Mouse (Mus musculus): ENCODE results near the gene Senp7. TPM values are rescaled to one million over a fixed set of nuclear protein-coding genes. Genes with fewer than 3 reads are reported as not detected.

The Senp7 gene
- 56.5 TPM for polyA plus RNA-seq (2017; shearing (Covaris generic))

GRCm38 (mm10) chr16:56048038-56048437 lies at the start of gene Senp7:
Gene Senp7, plus strand, starts transcription at chr16:56048338.

GRCm38 (mm10) chr16:56029661-56030082 lies 18.5 kb upstream of the Senp7 start, which contains the start of gene Pcnp:
Gene Pcnp, minus strand, starts transcription at chr16:56029739.

GRCm38 (mm10) chr16:56037138-56038010 lies 10.8 kb upstream of the Senp7 start, which contains the start of gene Trmt10c:
Gene Trmt10c, minus strand, starts transcription at chr16:56037819.

GRCm38 (mm10) chr16:56204051-56204450 lies 155.9 kb downstream of the Senp7 start, which contains the start of gene Impg2:
Gene Impg2, plus strand, starts transcription at chr16:56204313.

Other genes starting within 250 kb of the Senp7 start
- gene Nfkbiz, start 209.4 kb upstream of the Senp7 start, polyA plus RNA-seq (2017; shearing (Covaris generic)): 81.6 TPM
- gene Nxpe3, start 153.1 kb upstream of the Senp7 start, polyA plus RNA-seq (2017; shearing (Covaris generic)): 31.1 TPM
- 35.4 TPM for gene Cep97, start 113.5 kb upstream of the Senp7 start, polyA plus RNA-seq (2017; shearing (Covaris generic))
- 617 TPM for gene Rpl24, start 82.1 kb upstream of the Senp7 start, polyA plus RNA-seq (2017; shearing (Covaris generic))
- gene Zbtb11, start 74.5 kb upstream of the Senp7 start, polyA plus RNA-seq (2017; shearing (Covaris generic)): 36.3 TPM
- 109 TPM for gene Pcnp, start 18.6 kb upstream of the Senp7 start, polyA plus RNA-seq (2017; shearing (Covaris generic))
- 34.3 TPM for gene Trmt10c, start 10.5 kb upstream of the Senp7 start, polyA plus RNA-seq (2017; shearing (Covaris generic))
- 0.25 TPM for gene Impg2, start 156.0 kb downstream of the Senp7 start, polyA plus RNA-seq (2017; shearing (Covaris generic))